Mouse (Mus musculus) splenic B cell, adult 2 months (primary cell): ENCODE data around the gene Esr1.
"Not testable (repeated sequence)": the region's sequence is repeated elsewhere in the genome, so short reads cannot be mapped to it uniquely, and the experiment has no call there.

Experiments
- DNase-seq: peaks from one replicate; pipeline ENCODE4 v3.0.0-alpha.2; 2011; ENCODE audit warnings: low read depth, low spot score
- H3K27me3 ChIP-seq: 2 replicates; pipeline ENCODE4 v1.6.1; 2012; ENCODE audit warnings: mild to moderate bottlenecking, low read length, moderate library complexity, mixed read lengths; ENCODE audit not compliant: control insufficient read depth, poor library complexity, insufficient read depth, severe bottlenecking
- H3K36me3 ChIP-seq: 2 replicates; pipeline ENCODE4 v1.6.1; 2012; ENCODE audit warnings: mild to moderate bottlenecking, low read length, moderate library complexity, mixed read lengths; ENCODE audit not compliant: control insufficient read depth, poor library complexity, insufficient read depth, severe bottlenecking

Gene Esr1

DNA sequence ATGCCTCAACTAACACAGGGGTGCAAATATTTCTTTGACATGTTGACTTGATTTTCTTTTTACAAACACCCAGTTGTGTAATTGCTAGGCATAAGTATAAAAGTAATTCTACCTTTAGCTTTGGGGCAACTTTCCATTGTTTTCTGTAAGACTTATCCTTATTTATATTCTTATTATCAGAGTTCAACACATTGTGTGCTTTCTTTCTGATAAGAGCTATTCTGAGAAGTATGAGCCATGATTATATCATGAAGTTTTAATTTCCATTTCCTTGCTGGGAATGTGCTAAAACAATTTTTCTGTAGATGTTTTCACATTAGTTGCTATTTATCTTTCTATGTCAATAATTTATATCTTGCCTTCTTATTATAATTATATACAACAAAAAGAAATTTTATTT is 17.9 kb downstream of the Esr1 start:
- no peaks in the 10 kb centered on the region for H3K27me3 ChIP-seq
- H3K36me3 ChIP-seq, result no peaks in the 10 kb centered on the region
- no peak for DNase-seq

DNA sequence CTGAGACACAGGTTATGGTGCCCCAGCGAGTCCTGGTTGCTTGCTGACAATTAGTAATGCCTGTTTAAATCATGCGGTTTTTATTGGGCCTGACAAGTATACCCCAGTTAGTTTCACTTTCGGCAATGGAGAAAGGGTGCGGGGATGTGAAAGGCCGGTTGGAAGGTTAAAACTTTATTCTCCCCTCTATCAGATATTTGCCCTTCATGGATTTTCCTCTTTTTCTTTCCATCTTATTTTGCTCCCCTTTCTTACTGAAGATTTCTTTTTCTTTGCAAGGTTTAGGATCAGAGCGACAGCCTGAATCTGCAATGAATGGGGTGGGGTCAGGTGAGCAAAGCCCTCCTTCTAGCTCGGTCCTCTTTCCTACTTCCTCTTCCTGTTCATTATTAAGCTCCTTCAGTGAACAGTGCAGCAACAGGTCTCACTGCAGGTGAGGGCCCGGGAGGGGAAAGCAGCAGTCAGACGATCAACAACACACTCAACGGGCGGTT is 20.9 kb downstream of the Esr1 start:
- DNase-seq, result peak; percentile 47
- H3K27me3 ChIP-seq, result no peaks in the 10 kb centered on the region
- no peaks in the 10 kb centered on the region for H3K36me3 ChIP-seq

DNA sequence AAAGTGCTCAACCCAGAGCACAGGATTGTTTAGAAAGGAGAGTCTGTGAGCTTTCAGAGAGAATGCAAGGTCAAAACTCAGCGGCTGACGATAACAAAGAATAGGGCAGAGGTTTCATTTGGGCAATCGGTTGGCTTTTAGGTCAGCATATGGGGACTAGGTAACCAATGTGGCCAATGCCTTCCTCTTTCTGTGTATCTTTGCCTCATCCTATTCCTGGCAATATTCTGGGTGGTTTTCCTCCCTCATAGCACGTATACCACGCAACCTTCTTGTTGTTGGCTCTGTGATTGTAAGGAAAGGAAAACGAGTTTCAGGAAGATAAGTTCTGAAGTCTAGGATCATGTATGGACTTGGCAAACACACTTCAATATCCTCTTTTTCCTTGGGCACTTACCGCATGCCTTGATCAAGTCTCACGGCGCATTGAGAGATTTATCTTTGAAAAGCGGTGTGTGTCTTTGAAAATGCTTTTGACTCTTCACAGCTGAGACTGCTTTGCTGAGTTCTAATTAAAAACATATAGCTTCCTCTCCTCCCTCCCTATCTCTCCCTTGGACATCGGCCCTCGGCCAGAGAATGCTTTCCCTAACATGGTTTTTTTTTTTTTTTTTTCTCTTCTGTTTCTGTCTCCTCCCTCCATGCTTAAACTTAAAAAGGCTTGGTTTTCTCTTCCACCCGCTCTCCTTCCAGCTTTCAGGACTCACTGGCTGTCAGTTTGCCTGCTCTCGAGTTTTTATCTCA is 22.1 kb downstream of the Esr1 start:
- Histone ChIP-seq H3K27me3 (no peaks in the 10 kb centered on the region), H3K36me3 (no peaks in the 10 kb centered on the region)
- no peak for DNase-seq

GRCm38 (mm10) chr10:4635740-4636139 is 24.3 kb downstream of the Esr1 start:
- H3K36me3 ChIP-seq, result no peaks in the 10 kb centered on the region
- no peak for DNase-seq
- H3K27me3 ChIP-seq, result no peaks in the 10 kb centered on the region

DNA sequence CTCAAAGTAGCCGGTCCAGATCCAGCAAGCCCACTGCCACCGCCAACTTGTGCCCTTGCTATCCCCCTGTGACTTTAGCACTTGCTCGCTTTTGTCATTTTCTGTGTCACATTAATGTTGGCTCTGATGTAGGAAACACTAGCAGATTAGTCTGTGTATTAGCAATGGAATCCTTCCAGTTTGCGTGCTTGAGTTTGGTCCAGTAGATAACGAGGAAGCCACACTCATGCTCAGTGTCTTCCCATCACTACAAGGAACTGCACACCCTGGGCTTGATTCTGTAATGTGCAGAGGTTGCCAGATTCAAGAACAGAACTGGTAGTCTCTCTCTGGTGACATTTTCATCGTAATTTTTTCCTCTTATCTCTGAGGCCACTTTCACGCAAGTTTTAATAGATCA is 34.7 kb downstream of the Esr1 start:
- H3K27me3 ChIP-seq, result no peaks in the 10 kb centered on the region
- no peaks in the 10 kb centered on the region for H3K36me3 ChIP-seq
- no peak for DNase-seq

DNA sequence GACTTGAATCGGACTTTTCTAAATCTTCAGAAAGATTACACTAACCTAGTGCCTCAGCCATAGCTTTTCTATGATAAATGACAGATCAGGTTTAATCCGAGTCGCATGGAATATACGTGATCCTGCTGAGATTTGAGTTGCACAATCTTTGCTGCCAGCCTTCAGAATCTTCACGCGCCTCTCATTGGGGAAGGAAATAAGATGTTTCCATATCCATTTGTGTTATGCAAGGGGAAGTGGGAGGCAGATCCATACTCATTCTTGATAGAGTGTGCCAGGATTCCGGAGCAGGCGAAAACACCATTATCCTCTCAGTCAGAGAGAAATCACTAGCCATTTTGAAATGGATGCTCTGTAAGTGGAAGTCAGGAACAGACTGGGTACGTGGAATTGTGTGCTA is 35.5 kb downstream of the Esr1 start:
- H3K27me3 ChIP-seq, result no peaks in the 10 kb centered on the region

DNA sequence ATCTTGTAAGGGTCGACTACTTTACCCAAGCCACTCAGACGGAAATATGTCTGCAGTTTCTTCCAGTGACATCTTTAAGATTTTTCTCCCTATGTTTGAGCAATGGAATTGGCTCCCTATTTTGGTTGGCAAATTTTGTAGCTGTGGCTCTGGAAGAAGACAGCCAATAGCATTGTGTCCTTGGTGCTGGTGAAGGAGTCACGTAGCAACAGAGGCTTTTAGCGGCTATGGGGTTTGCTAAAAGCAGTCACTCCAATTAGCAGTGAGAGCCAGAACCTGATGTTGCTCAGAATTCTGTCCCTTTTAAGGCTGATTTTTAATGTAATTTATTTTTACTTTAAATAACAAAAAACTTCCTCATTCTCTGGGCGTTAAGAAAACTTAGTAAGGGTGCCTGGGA is 54.0 kb downstream of the Esr1 start:
- Histone ChIP-seq H3K27me3 (no peaks in the 10 kb centered on the region), H3K36me3 (no peaks in the 10 kb centered on the region)
- DNase-seq, result no peak

More for the DNA sequence above, 35.5 kb downstream of the Esr1 start:
- DNase-seq, result no peak
- no peaks in the 10 kb centered on the region for H3K36me3 ChIP-seq

GRCm38 (mm10) chr10:4667006-4667405 is 55.6 kb downstream of the Esr1 start:
- H3K27me3 ChIP-seq, result no peaks in the 10 kb centered on the region
- H3K36me3 ChIP-seq, result no peaks in the 10 kb centered on the region
- DNase-seq, result no peak

DNA sequence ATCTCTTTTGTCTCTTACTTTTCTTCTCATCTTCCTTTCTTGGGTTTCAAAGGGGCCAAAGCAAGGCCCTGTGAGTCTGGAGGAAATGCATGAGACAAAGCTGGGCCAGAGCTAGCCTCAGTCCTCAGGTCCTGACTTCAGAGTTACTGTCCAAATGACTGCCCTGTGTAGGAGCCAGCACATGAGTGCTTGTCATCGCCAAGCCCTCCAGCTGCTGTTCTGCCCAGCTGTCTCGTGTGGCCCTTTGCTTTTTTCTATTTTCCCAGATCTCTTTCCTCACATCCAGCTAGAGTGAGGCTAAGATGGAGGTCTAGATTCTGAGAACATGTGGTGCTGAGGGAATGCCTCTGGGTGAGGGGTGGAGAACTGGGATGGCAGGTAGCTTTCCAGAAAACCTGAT is 58.7 kb downstream of the Esr1 start:
- DNase-seq, result no peak
- no peaks in the 10 kb centered on the region for H3K36me3 ChIP-seq

DNA sequence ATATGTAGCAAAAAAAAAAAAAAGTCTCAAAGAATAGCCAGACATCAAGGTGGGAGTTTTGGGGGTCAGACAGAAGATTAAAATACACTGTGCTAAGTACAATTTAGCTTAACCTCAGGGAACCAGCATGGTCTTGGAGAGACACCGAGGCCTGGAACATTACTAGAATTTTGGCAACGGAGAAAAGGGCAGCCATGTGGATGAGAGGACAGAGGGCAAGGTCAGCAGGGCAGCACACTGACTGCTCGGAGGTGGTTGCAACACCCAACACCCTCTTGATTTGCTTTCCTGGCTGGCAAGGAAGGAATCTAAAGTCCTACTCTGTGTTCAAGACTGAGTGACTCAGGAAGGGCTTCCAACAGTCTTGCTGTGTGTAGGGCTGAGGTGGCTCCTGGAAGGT is 60.5 kb downstream of the Esr1 start:
- no peak for DNase-seq
- Histone ChIP-seq H3K36me3 (no peaks in the 10 kb centered on the region), H3K27me3 (no peaks in the 10 kb centered on the region)

More for the DNA sequence above, 58.7 kb downstream of the Esr1 start:
- no peaks in the 10 kb centered on the region for H3K27me3 ChIP-seq

- DNase-seq, result no peak
- no peaks in the 10 kb centered on the region for H3K36me3 ChIP-seq
- H3K27me3 ChIP-seq, result no peaks in the 10 kb centered on the region
Observed at GRCm38 (mm10) chr10:4673311-4673816, 62.0 kb downstream of the Esr1 start.

DNA sequence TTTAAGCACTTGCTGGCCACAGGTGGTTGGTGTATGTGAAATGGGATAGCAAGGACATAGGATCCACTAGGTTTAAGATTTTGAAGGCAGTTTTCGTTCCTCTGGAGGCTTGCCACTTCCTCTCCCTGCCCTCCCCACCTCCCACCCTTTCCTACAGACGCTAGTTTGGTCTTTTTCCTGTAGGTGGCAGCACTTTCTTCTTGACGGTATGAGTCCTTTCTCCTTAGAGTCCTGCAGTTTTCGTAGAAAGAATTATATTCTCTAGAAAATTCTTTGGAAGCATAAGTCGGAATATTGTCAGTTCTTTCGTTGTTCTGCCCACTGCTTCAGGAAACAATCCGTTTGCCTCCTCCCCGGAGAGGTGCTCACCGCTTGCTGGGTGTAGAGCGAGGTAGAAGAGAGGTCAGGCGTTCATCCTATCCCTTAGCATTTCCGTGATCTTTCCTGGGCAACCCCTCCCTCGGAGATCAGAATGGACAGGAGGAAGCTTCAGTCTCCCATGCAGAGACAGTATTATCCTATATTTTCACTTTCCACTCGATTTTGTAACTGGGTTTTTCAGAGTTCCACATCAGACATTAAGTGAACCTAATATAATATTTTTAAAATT is 63.7 kb downstream of the Esr1 start:
- peak; percentile 2 for DNase-seq
- H3K27me3 ChIP-seq, H3K36me3 ChIP-seq: not testable (repeated sequence)

DNA sequence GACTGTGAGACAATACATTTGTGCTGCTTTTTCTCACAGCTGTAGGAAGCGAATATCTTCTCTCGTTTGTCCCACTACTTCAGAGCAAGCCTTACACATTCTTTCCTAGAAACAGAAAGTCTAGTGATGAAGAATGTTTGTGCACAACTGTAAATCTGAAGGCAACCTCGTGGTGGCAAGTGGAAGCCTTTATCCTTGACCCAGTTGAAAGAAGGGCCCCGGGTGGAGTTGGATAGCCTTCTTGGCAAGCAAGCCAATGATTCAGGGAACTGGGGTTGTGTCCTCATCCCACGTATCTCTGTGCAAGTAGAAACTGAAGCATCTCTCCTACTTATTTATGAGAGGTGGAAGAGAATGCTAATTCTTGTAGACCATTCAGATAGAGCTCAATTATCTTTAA is 71.7 kb downstream of the Esr1 start:
- H3K36me3 ChIP-seq, result no peaks in the 10 kb centered on the region
- no peaks in the 10 kb centered on the region for H3K27me3 ChIP-seq
- no peak for DNase-seq

DNA sequence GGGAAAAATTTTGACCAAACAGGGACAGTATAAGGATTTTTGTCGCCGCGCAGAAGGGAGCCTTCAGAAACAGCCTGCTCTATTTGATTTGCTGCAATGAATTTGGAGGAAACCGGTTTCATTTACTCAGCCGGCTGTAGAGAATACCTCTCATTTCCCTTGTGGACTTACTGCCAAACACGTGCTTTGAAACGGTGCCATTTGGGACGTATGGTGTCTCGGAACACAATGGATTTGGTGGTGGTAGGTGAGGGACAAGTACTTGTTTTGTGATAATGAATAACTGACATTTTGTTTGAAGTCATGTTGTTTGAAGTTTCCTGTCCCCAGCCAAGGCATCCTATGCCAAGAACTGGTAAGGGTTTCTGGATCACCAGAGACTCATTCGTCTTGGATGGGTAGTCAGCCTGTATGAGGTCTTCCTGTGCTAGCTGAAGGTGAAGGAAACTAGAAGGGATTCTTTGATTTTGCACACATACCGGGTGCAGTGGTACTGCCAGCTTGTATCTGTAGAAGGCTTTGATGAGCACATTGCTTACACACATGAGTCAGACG is 72.4 kb downstream of the Esr1 start:
- DNase-seq, result no peak
- H3K36me3 ChIP-seq, result no peaks in the 10 kb centered on the region
- no peaks in the 10 kb centered on the region for H3K27me3 ChIP-seq

DNA sequence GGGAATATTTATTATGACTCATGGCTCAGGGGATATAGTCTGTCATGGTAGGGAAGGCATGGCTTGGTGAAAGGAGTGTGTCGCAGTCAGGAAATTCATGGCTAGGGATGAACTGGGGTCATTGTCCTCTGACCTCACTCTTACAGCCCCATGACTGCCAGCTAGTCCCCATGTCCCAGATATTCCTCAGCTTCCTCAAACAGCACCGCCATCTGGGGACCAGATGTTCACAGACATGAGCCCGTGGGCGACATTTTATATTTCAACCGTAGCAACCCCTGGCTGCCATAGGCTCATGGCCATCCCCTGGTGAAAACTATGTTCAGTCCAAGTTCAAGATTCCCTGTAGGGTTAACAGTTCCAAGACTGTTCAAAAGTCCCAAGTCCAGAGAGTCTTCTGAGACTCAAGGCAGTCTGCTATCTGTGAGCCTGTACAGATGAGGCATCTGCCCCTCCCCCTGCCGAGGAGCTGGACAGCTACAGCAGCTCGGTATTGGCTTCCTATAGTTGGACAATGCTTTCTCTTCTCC is 83.0 kb downstream of the Esr1 start:
- Histone ChIP-seq H3K27me3 (no peaks in the 10 kb centered on the region), H3K36me3 (no peaks in the 10 kb centered on the region)
- DNase-seq, result no peak
